Mouse (Mus musculus): ENCODE data around the gene Tmem40.

DNA sequence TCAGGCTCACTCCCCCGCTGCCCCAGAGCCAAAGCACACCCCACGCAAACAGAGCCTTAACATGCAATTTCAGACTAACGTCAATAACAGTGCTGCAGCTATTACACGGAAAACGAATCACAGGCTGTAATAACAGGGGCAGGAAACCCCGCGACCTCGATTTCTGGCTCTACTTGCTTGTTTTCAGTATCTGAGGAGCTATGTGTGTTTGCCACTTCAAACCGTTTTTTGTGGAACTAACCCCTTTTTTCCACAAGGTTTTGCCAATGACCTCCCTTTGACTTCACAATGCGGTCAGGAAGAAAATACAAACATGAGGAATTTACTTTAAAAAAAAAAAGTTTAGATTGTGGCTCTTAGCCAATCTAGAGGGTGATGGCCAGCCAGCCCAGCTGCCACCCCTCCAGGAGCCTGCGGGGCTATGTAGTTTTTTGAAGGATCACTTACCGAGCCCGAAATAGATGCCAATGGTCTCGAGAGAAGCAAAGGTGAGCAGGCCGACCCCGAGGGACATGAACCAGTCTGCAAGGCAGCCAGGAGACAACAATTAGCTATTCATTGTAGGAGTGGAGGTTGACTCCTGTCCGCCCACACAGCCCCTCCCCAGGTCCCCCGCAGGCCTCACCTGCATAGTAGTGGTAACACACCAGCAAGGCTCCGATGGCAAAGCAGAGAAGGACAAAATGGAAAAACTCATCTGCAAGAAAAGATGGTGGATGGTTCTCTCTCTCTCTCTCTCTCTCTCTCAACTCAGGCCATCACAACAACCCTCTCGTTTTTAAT is 31.5 kb downstream of the Tmem40 start:
- TF ChIP-seq POLR2A (IDR thresholded peaks at IDR 0.05; ENCODE audit: control insufficient read depth, low read depth, low read length) (no peak), CTCF (IDR thresholded peaks at IDR 0.05; ENCODE audit: control insufficient read depth, insufficient read depth, insufficient replicate concordance, low read depth, low read length) (no peak)
